Mouse (Mus musculus) brain, embryonic 14.5 days (tissue): ENCODE measurements around the gene Zfp28. TPM values are rescaled to one million over a fixed set of nuclear protein-coding genes. Genes with fewer than 3 reads are reported as not detected.
A peak's percentile ranks its signal among the peaks of the same experiment; 100 is the strongest.

Experiments
- DNase-seq: peaks from one replicate; pipeline ENCODE4 v3.0.0-alpha.2; 2011; ENCODE audit warnings: low read depth
- CTCF ChIP-seq: fragments of 200-500 bp; IDR thresholded peaks from 2 replicates; pipeline ENCODE4 v1.5.1; 2012; ENCODE audit warnings: inconsistent platforms, mild to moderate bottlenecking, moderate library complexity, borderline replicate concordance; ENCODE audit not compliant: insufficient read depth, insufficient read length; ENCODE audit errors: extremely low read depth
- POLR2A ChIP-seq: fragments of 200-500 bp; IDR thresholded peaks from 2 replicates; pipeline ENCODE4 v1.6.1; 2012; ENCODE audit warnings: mild to moderate bottlenecking, inconsistent platforms, borderline replicate concordance; ENCODE audit not compliant: poor library complexity, insufficient read depth, insufficient read length, severe bottlenecking; ENCODE audit errors: extremely low read depth
- polyA plus RNA-seq: library from polyadenylated mRNA; depleted of rRNA; stranded (reverse); fragments of >200 nt; gene quantifications from 2 replicates; pipeline ENCODE4 v1.2.3, GENCODE M21; 2012

Zfp28 gene
- polyA plus RNA-seq, 1 experiment: 17.9 TPM

- TF ChIP-seq POLR2A: no peak
- no peak for TF ChIP-seq CTCF
- DNase-seq: no peak
These were observed 13.6 kb upstream of the Zfp28 start for GRCm38 (mm10) chr7:6369460-6369859.

- no peak for TF ChIP-seq POLR2A
- TF ChIP-seq CTCF: no peak
- no peak for DNase-seq
These were observed 10.1 kb upstream of the Zfp28 start for GRCm38 (mm10) chr7:6372993-6373392.

GRCm38 (mm10) chr7:6378441-6378840, 4.7 kb upstream of the Zfp28 start:
- no peak for TF ChIP-seq POLR2A
- TF ChIP-seq CTCF: no peak
- DNase-seq: no peak

- DNase-seq: no peak
- no peak for TF ChIP-seq CTCF
- TF ChIP-seq POLR2A: no peak
These were observed 1.7 kb upstream of the Zfp28 start for GRCm38 (mm10) chr7:6381431-6381830.

GRCm38 (mm10) chr7:6384011-6384410, 916 bp downstream of the Zfp28 start:
- DNase-seq: no peak
- TF ChIP-seq CTCF (no peak), POLR2A (no peak)

- peak; percentile 35 for DNase-seq
- TF ChIP-seq CTCF (no peak), POLR2A (no peak)
These were observed 3.9 kb downstream of the Zfp28 start for GRCm38 (mm10) chr7:6386995-6387394.

- TF ChIP-seq POLR2A (no peak), CTCF (no peak)
- DNase-seq: no peak
These were observed 5.9 kb downstream of the Zfp28 start for GRCm38 (mm10) chr7:6388971-6389370.

GRCm38 (mm10) chr7:6389449-6389848, 6.4 kb downstream of the Zfp28 start:
- no peak for TF ChIP-seq POLR2A
- no peak for TF ChIP-seq CTCF

GRCm38 (mm10) chr7:6397996-6398975, 15.2 kb downstream of the Zfp28 start, which contains the start of gene Smim17:
Gene Smim17 (plus strand): TSS chr7:6398715.
- DNase-seq: peak; percentile 87
- TF ChIP-seq CTCF: no peak
- peak; percentile 11; the same call in 1 of the 2 replicates for TF ChIP-seq POLR2A

More at GRCm38 (mm10) chr7:6389449-6389848, 6.4 kb downstream of the Zfp28 start:
- no peak for DNase-seq

- DNase-seq: peak; percentile 87
- TF ChIP-seq CTCF: no peak
- no peak for TF ChIP-seq POLR2A
These were observed 26.9 kb downstream of the Zfp28 start, which contains the start of gene Gm20715 for GRCm38 (mm10) chr7:6410043-6410442. Gene Gm20715 (plus strand): TSS chr7:6410277.

GRCm38 (mm10) chr7:6414626-6415441, 31.7 kb downstream of the Zfp28 start:
- peak; percentile 72 for DNase-seq
- TF ChIP-seq POLR2A (no peak), CTCF (no peak)
